Mouse (Mus musculus): ENCODE measurements at regions not wholly inside any gene's neighbourhood (a gene's known extent, or its start where the extent isn't known, plus 50 kb on each side); places are given as distances from the start of the nearest gene placed in this dataset.

DNA sequence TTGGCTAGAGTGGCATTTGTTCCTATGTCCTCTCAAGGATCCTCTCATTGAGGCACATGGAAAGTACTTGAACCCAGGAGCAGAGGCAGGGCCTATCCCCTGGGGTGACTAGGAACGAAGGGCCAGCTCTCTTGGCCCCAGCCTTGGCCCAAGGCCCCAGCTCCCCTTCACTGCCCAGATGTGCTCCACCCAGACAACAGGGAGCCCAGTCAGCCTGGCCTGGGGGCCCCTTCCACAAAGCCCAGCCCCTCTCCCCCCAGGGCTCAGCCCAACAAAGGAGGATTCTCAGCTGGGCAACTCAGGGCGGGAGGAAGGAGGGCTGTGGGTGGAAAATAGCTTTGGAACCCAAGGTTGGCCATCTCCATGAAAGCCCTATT lies 80.6 kb downstream of the Pja1 start:
- H3K27ac ChIP-seq (replicated peaks): no peak overlapping the region
- H3K4me1 ChIP-seq (replicated peaks; ENCODE audit: control insufficient read depth, insufficient read depth): no peaks in the 10 kb centered on the region
- DNase-seq (ENCODE audit: low spot score) (no peak), ATAC-seq (ENCODE audit: low FRiP score, low TSS enrichment) (no peak)
- no peak overlapping the region for H3K4me3 ChIP-seq (ENCODE audit: low read depth, low read length)
- no peak overlapping the region for H3K9ac ChIP-seq (ENCODE audit: low read length)
- no peaks in the 10 kb centered on the region for H3K36me3 ChIP-seq (ENCODE audit: control insufficient read depth, insufficient read depth, low read length)
- H3K27me3 ChIP-seq (ENCODE audit: control insufficient read depth, insufficient read depth, low read length): no peaks in the 10 kb centered on the region
- 38% methylated on average over 2 of the region's 2 CpGs for WGBS
- TF ChIP-seq EP300 (optimal IDR thresholded peaks at IDR 0.05): no peak
- TF ChIP-seq CTCF (IDR thresholded peaks at IDR 0.05; ENCODE audit: low read depth): no peak
- no peaks in the 10 kb centered on the region for H3K9me3 ChIP-seq (ENCODE audit: control insufficient read depth, low read length)
- no peak overlapping the region for H3K4me2 ChIP-seq (replicated peaks; ENCODE audit: low read depth)

DNA sequence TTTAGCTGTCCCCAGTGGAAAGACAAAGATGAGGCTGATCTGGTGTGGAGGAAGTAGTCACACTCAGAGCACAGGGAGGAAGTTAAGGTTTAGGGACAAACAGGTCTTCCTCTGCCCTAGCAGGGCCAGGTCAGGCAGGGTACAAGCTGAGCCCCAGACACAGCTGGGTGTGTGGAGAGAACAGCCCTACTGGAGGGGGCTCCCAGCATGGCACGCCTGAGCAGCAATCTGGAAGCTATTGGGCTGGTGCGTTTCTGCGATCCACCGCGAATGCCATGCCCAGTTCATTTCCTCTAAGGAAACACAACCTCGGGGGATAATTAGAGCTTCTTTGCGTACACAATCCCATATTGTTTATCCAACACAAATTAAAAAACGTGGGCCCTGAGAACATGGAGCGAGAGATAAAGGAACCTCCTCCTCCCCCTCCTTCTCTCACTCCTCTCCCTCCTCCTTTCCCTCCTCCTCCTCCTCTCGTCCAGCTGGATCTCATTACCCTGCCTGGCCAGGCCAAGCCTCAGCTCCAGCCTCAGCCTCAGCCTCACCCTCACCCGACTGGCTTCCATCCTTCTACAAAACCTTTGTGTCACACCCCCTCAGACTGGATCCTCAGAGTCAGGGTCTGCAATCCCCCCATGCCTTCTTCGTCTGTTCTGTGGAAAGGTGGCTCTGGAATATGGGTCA lies 81.2 kb downstream of the Pja1 start:
- H3K9me3 ChIP-seq (ENCODE audit: control insufficient read depth, low read length): no peaks in the 10 kb centered on the region
- H3K36me3 ChIP-seq (ENCODE audit: control insufficient read depth, insufficient read depth, low read length): no peaks in the 10 kb centered on the region
- ATAC-seq (ENCODE audit: low FRiP score, low TSS enrichment): no peak
- no peak for TF ChIP-seq CTCF (IDR thresholded peaks at IDR 0.05; ENCODE audit: low read depth)
- no peak for TF ChIP-seq EP300 (optimal IDR thresholded peaks at IDR 0.05)
- H3K27ac ChIP-seq (replicated peaks): no peak overlapping the region
- DNase-seq (ENCODE audit: low spot score): no peak
- no peaks in the 10 kb centered on the region for H3K4me1 ChIP-seq (replicated peaks; ENCODE audit: control insufficient read depth, insufficient read depth)
- H3K27me3 ChIP-seq (ENCODE audit: control insufficient read depth, insufficient read depth, low read length): no peaks in the 10 kb centered on the region
- WGBS: 59% methylated on average over 12 of the region's 12 CpGs
- no peak overlapping the region for H3K4me3 ChIP-seq (ENCODE audit: low read depth, low read length)
- no peak overlapping the region for H3K4me2 ChIP-seq (replicated peaks; ENCODE audit: low read depth)
- H3K9ac ChIP-seq (ENCODE audit: low read length): no peak overlapping the region

DNA sequence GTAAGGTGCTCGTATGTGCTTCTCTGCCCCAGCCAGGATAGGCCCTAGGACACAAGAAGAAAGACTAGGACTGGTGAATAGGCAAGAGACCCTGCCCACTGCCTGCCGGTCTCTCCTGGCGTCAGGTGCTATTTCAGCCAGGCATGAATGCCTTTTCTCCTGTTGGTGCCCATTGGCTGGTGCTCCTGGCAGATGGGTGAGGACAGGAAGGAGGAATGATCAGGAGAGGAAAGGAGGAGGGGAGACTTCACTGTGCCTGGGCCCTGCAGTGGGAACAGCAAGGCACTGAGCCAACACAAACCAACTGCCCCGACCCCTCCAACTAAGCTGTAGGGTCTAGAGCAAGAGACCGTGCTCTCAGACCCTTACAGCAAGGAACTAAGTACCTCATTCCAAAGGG lies 100.4 kb downstream of the Pja1 start:
- Histone ChIP-seq H3K36me3 (ENCODE audit: control insufficient read depth, insufficient read depth, low read length) (no peaks in the 10 kb centered on the region), H3K9ac (ENCODE audit: low read length) (no peak overlapping the region), H3K27ac (replicated peaks) (no peak overlapping the region), H3K4me2 (replicated peaks; ENCODE audit: low read depth) (no peak overlapping the region), H3K4me1 (replicated peaks; ENCODE audit: control insufficient read depth, insufficient read depth) (no peaks in the 10 kb centered on the region), H3K27me3 (ENCODE audit: control insufficient read depth, insufficient read depth, low read length) (no peaks in the 10 kb centered on the region), H3K4me3 (ENCODE audit: low read depth, low read length) (no peak overlapping the region), H3K9me3 (ENCODE audit: control insufficient read depth, low read length) (no peaks in the 10 kb centered on the region)
- ATAC-seq (ENCODE audit: low FRiP score, low TSS enrichment) (no peak), DNase-seq (ENCODE audit: low spot score) (no peak)
- TF ChIP-seq EP300 (optimal IDR thresholded peaks at IDR 0.05) (no peak), CTCF (IDR thresholded peaks at IDR 0.05; ENCODE audit: low read depth) (no peak)
- WGBS: 91% methylated on average over 5 of the region's 5 CpGs

DNA sequence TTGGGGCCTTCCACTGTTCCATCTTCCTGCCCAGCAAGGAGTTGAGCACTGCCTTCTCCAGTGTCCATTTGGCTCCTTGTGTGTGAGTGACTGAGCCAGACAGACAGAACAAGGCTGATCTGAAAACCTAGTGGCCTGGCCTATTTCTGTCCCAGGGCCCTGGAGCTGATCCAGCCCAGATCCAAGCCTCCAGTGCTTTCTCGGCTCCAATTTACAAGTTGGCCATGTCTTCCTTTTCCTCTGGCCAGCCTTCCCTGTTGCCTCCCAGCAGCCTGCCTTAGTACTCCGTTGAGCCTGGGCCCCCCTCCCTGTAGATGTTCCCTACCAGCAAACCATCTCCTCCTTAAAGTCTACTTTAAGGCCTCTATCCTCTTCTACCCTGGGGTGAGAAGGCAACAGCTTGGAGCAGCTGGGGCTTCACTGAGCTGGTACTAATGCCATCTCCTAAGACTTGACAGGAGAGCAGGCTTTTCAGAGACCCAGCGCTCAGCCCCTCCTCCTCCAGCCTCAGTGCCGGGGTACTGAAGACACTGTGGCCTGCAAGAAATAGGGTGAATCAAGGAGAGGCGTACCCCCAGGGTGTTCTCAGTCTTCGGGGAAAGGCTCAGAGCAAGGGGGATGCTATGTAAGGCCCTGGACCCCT lies 101.7 kb downstream of the Pja1 start:
- no peak overlapping the region for H3K27ac ChIP-seq (replicated peaks)
- no peaks in the 10 kb centered on the region for H3K36me3 ChIP-seq (ENCODE audit: control insufficient read depth, insufficient read depth, low read length)
- ATAC-seq (ENCODE audit: low FRiP score, low TSS enrichment): no peak
- H3K9ac ChIP-seq (ENCODE audit: low read length): no peak overlapping the region
- DNase-seq (ENCODE audit: low spot score): no peak
- H3K9me3 ChIP-seq (ENCODE audit: control insufficient read depth, low read length): no peaks in the 10 kb centered on the region
- TF ChIP-seq CTCF (IDR thresholded peaks at IDR 0.05; ENCODE audit: low read depth) (no peak), EP300 (optimal IDR thresholded peaks at IDR 0.05) (no peak)
- H3K4me2 ChIP-seq (replicated peaks; ENCODE audit: low read depth): no peak overlapping the region
- H3K27me3 ChIP-seq (ENCODE audit: control insufficient read depth, insufficient read depth, low read length): no peaks in the 10 kb centered on the region
- no peaks in the 10 kb centered on the region for H3K4me1 ChIP-seq (replicated peaks; ENCODE audit: control insufficient read depth, insufficient read depth)
- no peak overlapping the region for H3K4me3 ChIP-seq (ENCODE audit: low read depth, low read length)
- WGBS: 72% methylated on average over 6 of the region's 6 CpGs

- Histone ChIP-seq H3K9me3 (ENCODE audit: control insufficient read depth, low read length) (no peaks in the 10 kb centered on the region), H3K4me2 (replicated peaks; ENCODE audit: low read depth) (no peak overlapping the region), H3K27ac (replicated peaks) (no peak overlapping the region), H3K27me3 (ENCODE audit: control insufficient read depth, insufficient read depth, low read length) (no peaks in the 10 kb centered on the region), H3K4me1 (replicated peaks; ENCODE audit: control insufficient read depth, insufficient read depth) (no peaks in the 10 kb centered on the region), H3K36me3 (ENCODE audit: control insufficient read depth, insufficient read depth, low read length) (no peaks in the 10 kb centered on the region), H3K4me3 (ENCODE audit: low read depth, low read length) (no peak overlapping the region), H3K9ac (ENCODE audit: low read length) (no peak overlapping the region)
- WGBS: 59% methylated on average over 5 of the region's 5 CpGs
- TF ChIP-seq CTCF (IDR thresholded peaks at IDR 0.05; ENCODE audit: low read depth): no peak
- ATAC-seq (ENCODE audit: low FRiP score, low TSS enrichment): no peak
- no peak for DNase-seq (ENCODE audit: low spot score)
Measured at GRCm38 (mm10) chrX:99364072-99364471, 107.0 kb downstream of the Pja1 start.

- Histone ChIP-seq H3K4me3 (ENCODE audit: low read depth, low read length) (no peak overlapping the region), H3K4me2 (replicated peaks; ENCODE audit: low read depth) (no peak overlapping the region), H3K27me3 (ENCODE audit: control insufficient read depth, insufficient read depth, low read length) (no peaks in the 10 kb centered on the region), H3K4me1 (replicated peaks; ENCODE audit: control insufficient read depth, insufficient read depth) (no peaks in the 10 kb centered on the region), H3K27ac (replicated peaks) (no peak overlapping the region), H3K9ac (ENCODE audit: low read length) (no peak overlapping the region), H3K36me3 (ENCODE audit: control insufficient read depth, insufficient read depth, low read length) (no peaks in the 10 kb centered on the region), H3K9me3 (ENCODE audit: control insufficient read depth, low read length) (no peaks in the 10 kb centered on the region)
- 58% methylated on average over 11 of the region's 11 CpGs for WGBS
- ATAC-seq (ENCODE audit: low FRiP score, low TSS enrichment) (no peak), DNase-seq (ENCODE audit: low spot score) (no peak)
- TF ChIP-seq CTCF (IDR thresholded peaks at IDR 0.05; ENCODE audit: low read depth) (no peak), EP300 (optimal IDR thresholded peaks at IDR 0.05) (no peak)
Measured at GRCm38 (mm10) chrX:99360095-99360890, 110.8 kb downstream of the Pja1 start.
